Mouse (Mus musculus): Measurements from ENCODE around the gene Snrnp200.

DNA sequence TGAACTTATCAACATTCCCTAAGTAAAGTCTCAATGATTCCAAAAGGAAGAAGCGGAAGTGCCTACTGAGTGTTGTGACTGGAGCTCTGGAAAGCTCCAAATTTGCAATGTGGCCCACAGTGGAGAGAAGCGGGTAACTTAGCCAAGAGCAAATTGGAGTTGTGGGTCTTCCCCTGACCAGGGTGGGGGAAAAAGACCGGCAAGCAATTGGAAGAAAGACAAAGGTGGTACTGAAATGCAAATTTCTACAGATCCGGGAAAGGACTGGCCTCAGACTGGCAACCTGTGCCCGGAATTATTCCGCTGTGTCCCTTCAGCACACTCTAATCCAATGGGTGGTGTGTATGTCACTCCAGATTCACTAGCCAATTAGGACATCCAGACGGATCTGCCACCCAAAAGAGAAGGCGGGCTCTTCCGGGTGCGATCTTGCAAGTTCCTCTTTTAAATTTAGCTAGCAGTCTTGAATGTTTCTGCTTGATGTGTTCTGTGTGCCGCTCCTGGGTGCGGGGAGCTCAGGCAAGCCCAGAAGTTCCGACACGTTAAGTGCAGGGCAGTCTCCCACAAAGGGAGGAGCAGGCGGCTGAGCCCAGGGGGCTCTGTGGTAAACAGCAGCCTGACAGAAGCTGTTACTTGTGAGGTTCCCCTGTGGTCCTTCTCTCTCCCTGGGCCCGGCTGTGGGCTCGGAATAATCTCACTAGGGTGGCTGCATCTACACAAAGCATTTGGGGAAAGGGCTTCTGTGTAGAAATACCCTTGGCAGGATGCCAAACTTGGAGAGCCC is 25.4 kb upstream of the Snrnp200 start:
- TF ChIP-seq POLR2A (IDR thresholded peaks at IDR 0.05; ENCODE audit: borderline replicate concordance, insufficient read depth, low read length) (peak; percentile 68; the same call in 1 of the 2 replicates), CTCF (IDR thresholded peaks at IDR 0.05; ENCODE audit: borderline replicate concordance, insufficient read depth, low read depth, low read length) (no peak)
